Mouse (Mus musculus): ENCODE results near the gene Rpap3. TPM values are rescaled to one million over a fixed set of nuclear protein-coding genes. Genes with fewer than 3 reads are reported as not detected.
A peak's percentile ranks its signal among the peaks of the same experiment; 100 is the strongest.

Rpap3 gene
- polyA plus RNA-seq, 1 experiment from 2014 or later: 50.3 TPM

- H3K9ac ChIP-seq (replicated peaks; ENCODE audit: low read length): no peak overlapping the region
- H3K27me3 ChIP-seq (ENCODE audit: control insufficient read depth, insufficient read depth, low read length): no peaks in the 10 kb centered on the region
- H3K4me3 ChIP-seq (replicated peaks; ENCODE audit: low read depth, low read length): no peak overlapping the region
- peak overlapping the region; percentile 14 for H3K27ac ChIP-seq (replicated peaks; ENCODE audit: low read depth, low read length)
- WGBS: 48% methylated on average over 7 of the region's 7 CpGs
- no peaks in the 10 kb centered on the region for H3K36me3 ChIP-seq (ENCODE audit: control insufficient read depth, insufficient read depth, low read length)
- ATAC-seq (ENCODE audit: low FRiP score, low TSS enrichment) (no peak), DNase-seq (no peak)
- H3K9me3 ChIP-seq (ENCODE audit: control insufficient read depth, low read length): no peaks in the 10 kb centered on the region
- peaks cover 3% of the 10 kb centered on the region; the same call in 1 of the 2 replicates for H3K4me1 ChIP-seq (ENCODE audit: control insufficient read depth, insufficient read depth, low read length)
- H3K4me2 ChIP-seq (ENCODE audit: low read length): no peak overlapping the region
These were observed 36.4 kb upstream of the Rpap3 start for GRCm38 (mm10) chr15:97742074-97742473.

GRCm38 (mm10) chr15:97741662-97742061 lies 36.0 kb upstream of the Rpap3 start:
- DNase-seq: no peak

GRCm38 (mm10) chr15:97740283-97740732 lies 34.7 kb upstream of the Rpap3 start:
- DNase-seq (no peak), ATAC-seq (ENCODE audit: low FRiP score, low TSS enrichment) (no peak)
- no peak overlapping the region for H3K27ac ChIP-seq (replicated peaks; ENCODE audit: low read depth, low read length)
- 91% methylated on average over 9 of the region's 9 CpGs for WGBS
- H3K4me1 ChIP-seq (ENCODE audit: control insufficient read depth, insufficient read depth, low read length): peaks cover 2% of the 10 kb centered on the region; the same call in 1 of the 2 replicates
- no peak overlapping the region for H3K4me3 ChIP-seq (replicated peaks; ENCODE audit: low read depth, low read length)
- H3K4me2 ChIP-seq (ENCODE audit: low read length): no peak overlapping the region
- no peaks in the 10 kb centered on the region for H3K27me3 ChIP-seq (ENCODE audit: control insufficient read depth, insufficient read depth, low read length)
- H3K36me3 ChIP-seq (ENCODE audit: control insufficient read depth, insufficient read depth, low read length): no peaks in the 10 kb centered on the region
- no peak overlapping the region for H3K9ac ChIP-seq (replicated peaks; ENCODE audit: low read length)
- H3K9me3 ChIP-seq (ENCODE audit: control insufficient read depth, low read length): no peaks in the 10 kb centered on the region

More at GRCm38 (mm10) chr15:97741662-97742061, 36.0 kb upstream of the Rpap3 start:
- H3K4me3 ChIP-seq (replicated peaks; ENCODE audit: low read depth, low read length): no peak overlapping the region
- H3K4me2 ChIP-seq (ENCODE audit: low read length): no peak overlapping the region
- ATAC-seq (ENCODE audit: low FRiP score, low TSS enrichment): no peak
- no peaks in the 10 kb centered on the region for H3K9me3 ChIP-seq (ENCODE audit: control insufficient read depth, low read length)
- no peaks in the 10 kb centered on the region for H3K27me3 ChIP-seq (ENCODE audit: control insufficient read depth, insufficient read depth, low read length)
- H3K36me3 ChIP-seq (ENCODE audit: control insufficient read depth, insufficient read depth, low read length): no peaks in the 10 kb centered on the region
- H3K9ac ChIP-seq (replicated peaks; ENCODE audit: low read length): no peak overlapping the region
- 80% methylated on average over 12 of the region's 12 CpGs for WGBS
- peaks cover 3% of the 10 kb centered on the region; the same call in 1 of the 2 replicates for H3K4me1 ChIP-seq (ENCODE audit: control insufficient read depth, insufficient read depth, low read length)
- H3K27ac ChIP-seq (replicated peaks; ENCODE audit: low read depth, low read length): no peak overlapping the region

GRCm38 (mm10) chr15:97738923-97739322 lies 33.3 kb upstream of the Rpap3 start:
- Histone ChIP-seq H3K27me3 (ENCODE audit: control insufficient read depth, insufficient read depth, low read length) (no peaks in the 10 kb centered on the region), H3K4me1 (ENCODE audit: control insufficient read depth, insufficient read depth, low read length) (no peaks in the 10 kb centered on the region), H3K4me2 (ENCODE audit: low read length) (no peak overlapping the region), H3K9ac (replicated peaks; ENCODE audit: low read length) (no peak overlapping the region), H3K27ac (replicated peaks; ENCODE audit: low read depth, low read length) (no peak overlapping the region), H3K9me3 (ENCODE audit: control insufficient read depth, low read length) (no peaks in the 10 kb centered on the region), H3K4me3 (replicated peaks; ENCODE audit: low read depth, low read length) (no peak overlapping the region), H3K36me3 (ENCODE audit: control insufficient read depth, insufficient read depth, low read length) (no peaks in the 10 kb centered on the region)
- 91% methylated on average over 7 of the region's 7 CpGs for WGBS
- DNase-seq: no peak
- no peak for ATAC-seq (ENCODE audit: low FRiP score, low TSS enrichment)

GRCm38 (mm10) chr15:97731988-97732387 lies 26.4 kb upstream of the Rpap3 start:
- Histone ChIP-seq H3K9me3 (ENCODE audit: control insufficient read depth, low read length) (no peaks in the 10 kb centered on the region), H3K9ac (replicated peaks; ENCODE audit: low read length) (no peak overlapping the region), H3K4me1 (ENCODE audit: control insufficient read depth, insufficient read depth, low read length) (no peaks in the 10 kb centered on the region), H3K4me3 (replicated peaks; ENCODE audit: low read depth, low read length) (no peak overlapping the region), H3K27me3 (ENCODE audit: control insufficient read depth, insufficient read depth, low read length) (no peaks in the 10 kb centered on the region), H3K27ac (replicated peaks; ENCODE audit: low read depth, low read length) (no peak overlapping the region), H3K4me2 (ENCODE audit: low read length) (no peak overlapping the region), H3K36me3 (ENCODE audit: control insufficient read depth, insufficient read depth, low read length) (no peaks in the 10 kb centered on the region)
- 92% methylated on average over 11 of the region's 11 CpGs for WGBS
- DNase-seq (no peak), ATAC-seq (ENCODE audit: low FRiP score, low TSS enrichment) (no peak)

GRCm38 (mm10) chr15:97731111-97731510 lies 25.5 kb upstream of the Rpap3 start, which contains the start of gene Endou:
TSS of gene Endou (minus strand) at chr15:97731339.
- WGBS: 90% methylated on average over 8 of the region's 8 CpGs
- H3K4me2 ChIP-seq (ENCODE audit: low read length): no peak within 1 kb of the TSS
- H3K9ac ChIP-seq (replicated peaks; ENCODE audit: low read length): no peak within 1 kb of the TSS
- no peaks in the 10 kb centered on the region for H3K4me1 ChIP-seq (ENCODE audit: control insufficient read depth, insufficient read depth, low read length)
- no peak within 1 kb of the TSS for H3K27ac ChIP-seq (replicated peaks; ENCODE audit: low read depth, low read length)
- no peak for DNase-seq
- no peaks in the 10 kb centered on the region for H3K27me3 ChIP-seq (ENCODE audit: control insufficient read depth, insufficient read depth, low read length)
- H3K36me3 ChIP-seq (ENCODE audit: control insufficient read depth, insufficient read depth, low read length): no peaks in the 10 kb centered on the region
- no peak within 1 kb of the TSS for H3K4me3 ChIP-seq (replicated peaks; ENCODE audit: low read depth, low read length)
- no peak for ATAC-seq (ENCODE audit: low FRiP score, low TSS enrichment)
- no peaks in the 10 kb centered on the region for H3K9me3 ChIP-seq (ENCODE audit: control insufficient read depth, low read length)

- H3K9me3 ChIP-seq (ENCODE audit: control insufficient read depth, low read length): no peaks in the 10 kb centered on the region
- 59% methylated on average over 6 of the region's 6 CpGs for WGBS
- H3K9ac ChIP-seq (replicated peaks; ENCODE audit: low read length): no peak overlapping the region
- no peak overlapping the region for H3K4me3 ChIP-seq (replicated peaks; ENCODE audit: low read depth, low read length)
- no peaks in the 10 kb centered on the region for H3K27me3 ChIP-seq (ENCODE audit: control insufficient read depth, insufficient read depth, low read length)
- ATAC-seq (ENCODE audit: low FRiP score, low TSS enrichment) (no peak), DNase-seq (no peak)
- no peaks in the 10 kb centered on the region for H3K4me1 ChIP-seq (ENCODE audit: control insufficient read depth, insufficient read depth, low read length)
- H3K27ac ChIP-seq (replicated peaks; ENCODE audit: low read depth, low read length): no peak overlapping the region
- no peak overlapping the region for H3K4me2 ChIP-seq (ENCODE audit: low read length)
- H3K36me3 ChIP-seq (ENCODE audit: control insufficient read depth, insufficient read depth, low read length): no peaks in the 10 kb centered on the region
These were observed 24.7 kb upstream of the Rpap3 start for GRCm38 (mm10) chr15:97730365-97730764.

- Histone ChIP-seq H3K27ac (replicated peaks; ENCODE audit: low read depth, low read length) (no peak overlapping the region), H3K36me3 (ENCODE audit: control insufficient read depth, insufficient read depth, low read length) (no peaks in the 10 kb centered on the region), H3K9me3 (ENCODE audit: control insufficient read depth, low read length) (no peaks in the 10 kb centered on the region), H3K4me1 (ENCODE audit: control insufficient read depth, insufficient read depth, low read length) (no peaks in the 10 kb centered on the region), H3K4me3 (replicated peaks; ENCODE audit: low read depth, low read length) (no peak overlapping the region), H3K4me2 (ENCODE audit: low read length) (no peak overlapping the region), H3K27me3 (ENCODE audit: control insufficient read depth, insufficient read depth, low read length) (no peaks in the 10 kb centered on the region), H3K9ac (replicated peaks; ENCODE audit: low read length) (no peak overlapping the region)
- 59% methylated on average over 7 of the region's 7 CpGs for WGBS
- ATAC-seq (ENCODE audit: low FRiP score, low TSS enrichment): no peak
- no peak for DNase-seq
These were observed 23.2 kb upstream of the Rpap3 start for GRCm38 (mm10) chr15:97728804-97729203.

GRCm38 (mm10) chr15:97728394-97728793 lies 22.8 kb upstream of the Rpap3 start:
- Histone ChIP-seq H3K27ac (replicated peaks; ENCODE audit: low read depth, low read length) (no peak overlapping the region), H3K4me2 (ENCODE audit: low read length) (no peak overlapping the region), H3K27me3 (ENCODE audit: control insufficient read depth, insufficient read depth, low read length) (no peaks in the 10 kb centered on the region), H3K9me3 (ENCODE audit: control insufficient read depth, low read length) (no peaks in the 10 kb centered on the region), H3K4me3 (replicated peaks; ENCODE audit: low read depth, low read length) (no peak overlapping the region), H3K36me3 (ENCODE audit: control insufficient read depth, insufficient read depth, low read length) (no peaks in the 10 kb centered on the region), H3K4me1 (ENCODE audit: control insufficient read depth, insufficient read depth, low read length) (no peaks in the 10 kb centered on the region), H3K9ac (replicated peaks; ENCODE audit: low read length) (no peak overlapping the region)
- WGBS: 91% methylated on average over 11 of the region's 11 CpGs
- ATAC-seq (ENCODE audit: low FRiP score, low TSS enrichment) (no peak), DNase-seq (no peak)
